Mouse (Mus musculus) embryonic stem cell, embryonic (primary cell): ENCODE results near the gene Dedd2.

Experiments used
- CTCF ChIA-PET, 4 experiments: fragments of 300-600 bp in 2 of 4; fragments of 350-600 bp in 2 of 4; sonication (Branson Sonifier 250); formaldehyde crosslinking; loops; one replicate each; lab custom pipeline; 2022; ENCODE audit warnings: inconsistent platforms in 2 of 4; lab: Charles Lee
- POLR2A ChIA-PET, 4 experiments: fragments of 300-600 bp in 2 of 4; fragments of 350-600 bp in 2 of 4; sonication (Branson Sonifier 250); formaldehyde crosslinking; loops; one replicate each; lab custom pipeline; 2022; ENCODE audit warnings: antibody characterized with exemption in 4 of 4, inconsistent platforms in 1 of 4; lab: Charles Lee

The Dedd2 gene

GRCm38 (mm10) chr7:25217653-25218395 is 2.6 kb downstream of the Dedd2 start:
- POLR2A ChIA-PET, result interaction anchor here in 3 of 4 experiments (0.9 to 11.2 kb wide), 13 partner anchors 9 to 104 kb away, joined by 3 to 160 read pairs (median 5); partner anchors contain the start of genes Cic (in 2 of the 3) and Gsk3a (in 2 of the 3)
- CTCF ChIA-PET, result interaction anchor here in 2 of 4 experiments (0.5 to 1.6 kb wide), 4 partner anchors 30 to 744 kb away, joined by 3 to 4 read pairs (median 3); no protein-coding TSS in a partner anchor

- CTCF ChIA-PET, result interaction anchor here (0.6 to 1.9 kb wide), 12 partner anchors 10 to 188 kb away, joined by 3 to 11 read pairs (median 4); partner anchors contain the start of gene Pafah1b3 (in 1 of the 4)
- POLR2A ChIA-PET, result interaction anchor here in 3 of 4 experiments (0.6 to 2.8 kb wide), 34 partner anchors 9 to 740 kb away, joined by 3 to 25 read pairs (median 3); partner anchors contain the start of genes Cic (in 2 of the 3), Gsk3a (in 2 of the 3) and Pafah1b3 (in 2 of the 3)
These were observed 6.2 kb downstream of the Dedd2 start for GRCm38 (mm10) chr7:25214172-25214571.

- ChIA-PET POLR2A (interaction anchor here in 1 of 4 experiments (0.7 to 2.8 kb wide), 8 partner anchors 9 to 65 kb away, joined by 3 to 25 read pairs (median 6); partner anchors contain the start of gene Gsk3a), CTCF (interaction anchor here in 1 of 4 experiments (0.6 to 1.9 kb wide), 3 partner anchors 9 to 25 kb away, joined by 3 to 11 read pairs (median 5); no protein-coding TSS in a partner anchor)
These were observed 7.3 kb downstream of the Dedd2 start for GRCm38 (mm10) chr7:25213099-25213498.

- ChIA-PET POLR2A (interaction anchor here in 3 of 4 experiments (0.7 to 1.9 kb wide), 6 partner anchors 10 to 115 kb away, joined by 3 to 8 read pairs (median 4); partner anchors contain the start of genes Dedd2 (in 2 of the 3), Zfp526 (in 2 of the 3) and Gsk3a (in 1 of the 3)), CTCF (interaction anchor here in 1 of 4 experiments (1.1 kb wide), 1 partner anchor 104 kb away, joined by 3 read pairs; no protein-coding TSS in a partner anchor)
These were observed 9.9 kb downstream of the Dedd2 start for GRCm38 (mm10) chr7:25210482-25210881.

GRCm38 (mm10) chr7:25209161-25209622 is 11.2 kb downstream of the Dedd2 start:
- POLR2A ChIA-PET, result interaction anchor here (0.8 to 2.1 kb wide), 11 partner anchors 9 to 55 kb away, joined by 3 to 9 read pairs (median 4); partner anchors contain the start of genes Gsk3a (in 1 of the 4), Pou2f2 (in 1 of the 4) and Zfp526 (in 1 of the 4)
- CTCF ChIA-PET, result interaction anchor here in 1 of 4 experiments (1.4 kb wide), 1 partner anchor 124 kb away, joined by 4 read pairs; no protein-coding TSS in a partner anchor

GRCm38 (mm10) chr7:25206094-25206830 is 14.2 kb downstream of the Dedd2 start:
- ChIA-PET POLR2A (interaction anchor here in 3 of 4 experiments (0.5 to 1.6 kb wide), 13 partner anchors 8 to 620 kb away, joined by 3 to 9 read pairs (median 3); partner anchors contain the start of genes Zfp526 (in 2 of the 3), Dedd2 (in 1 of the 3) and Gsk3a (in 1 of the 3)), CTCF (interaction anchor here in 1 of 4 experiments (0.8 to 2.0 kb wide), 2 partner anchors 19 to 111 kb away, joined by 3 to 6 read pairs; partner anchors contain the start of gene Megf8)

- ChIA-PET CTCF (interaction anchor here in 1 of 4 experiments (0.8 to 2.0 kb wide), 2 partner anchors 18 to 112 kb away, joined by 3 to 6 read pairs; partner anchors contain the start of gene Megf8), POLR2A (interaction anchor here in 3 of 4 experiments (0.7 to 1.6 kb wide), 8 partner anchors 9 to 59 kb away, joined by 3 to 6 read pairs (median 3); partner anchors contain the start of genes Zfp526 (in 2 of the 3) and Dedd2 (in 1 of the 3))
These were observed 14.9 kb downstream of the Dedd2 start for GRCm38 (mm10) chr7:25205355-25206093.

- CTCF ChIA-PET, result interaction anchor here in 1 of 4 experiments (0.6 to 2.1 kb wide), 3 partner anchors 16 to 127 kb away, joined by 4 to 6 read pairs (median 6); no protein-coding TSS in a partner anchor
- POLR2A ChIA-PET, result interaction anchor here in 3 of 4 experiments (0.6 to 2.6 kb wide), 14 partner anchors 9 to 174 kb away, joined by 3 to 11 read pairs (median 4); partner anchors contain the start of gene Zfp526 (in 2 of the 3)
These were observed 16.8 kb downstream of the Dedd2 start for GRCm38 (mm10) chr7:25203624-25204023.

- ChIA-PET CTCF (interaction anchor here in 2 of 4 experiments (0.9 to 1.7 kb wide), 2 partner anchors 10 to 41 kb away, joined by 3 to 5 read pairs; no protein-coding TSS in a partner anchor), POLR2A (interaction anchor here in 2 of 4 experiments (0.9 to 2.1 kb wide), 4 partner anchors 10 to 24 kb away, joined by 3 to 9 read pairs (median 4); partner anchors contain the start of genes Dedd2 (in 1 of the 2) and Zfp526 (in 1 of the 2))
These were observed 22.9 kb downstream of the Dedd2 start for GRCm38 (mm10) chr7:25197384-25198018.

- CTCF ChIA-PET, result interaction anchor here in 2 of 4 experiments (0.8 to 1.7 kb wide), 2 partner anchors 8 to 9 kb away, joined by 3 to 5 read pairs; no protein-coding TSS in a partner anchor
- POLR2A ChIA-PET, result interaction anchor here in 2 of 4 experiments (1.0 to 2.1 kb wide), 4 partner anchors 8 to 82 kb away, joined by 3 to 9 read pairs (median 5); no protein-coding TSS in a partner anchor
These were observed 24.3 kb downstream of the Dedd2 start for GRCm38 (mm10) chr7:25196107-25196506.

- ChIA-PET CTCF (interaction anchor here in 2 of 4 experiments (1.0 to 1.2 kb wide), 2 partner anchors 89 to 182 kb away, joined by 3 read pairs; no protein-coding TSS in a partner anchor), POLR2A (interaction anchor here in 3 of 4 experiments (1.0 to 1.7 kb wide), 5 partner anchors 12 to 103 kb away, joined by 3 to 4 read pairs (median 3); partner anchors contain the start of genes Dedd2 (in 1 of the 3), Pafah1b3 (in 1 of the 3) and Zfp526 (in 1 of the 3))
These were observed 25.3 kb downstream of the Dedd2 start for GRCm38 (mm10) chr7:25195148-25195547.

GRCm38 (mm10) chr7:25192110-25192509 is 28.3 kb downstream of the Dedd2 start:
- ChIA-PET POLR2A (interaction anchor here in 3 of 4 experiments (0.6 to 4.2 kb wide), 21 partner anchors 13 to 220 kb away, joined by 3 to 25 read pairs (median 4); partner anchors contain the start of genes Zfp526 (in 2 of the 3), Cic (in 1 of the 3), Gsk3a (in 1 of the 3) and Pafah1b3 (in 1 of the 3)), CTCF (interaction anchor here in 3 of 4 experiments (0.6 to 1.7 kb wide), 6 partner anchors 13 to 124 kb away, joined by 3 to 6 read pairs (median 4); partner anchors contain the start of genes Megf8 (in 1 of the 3), Pou2f2 (in 1 of the 3) and Zfp526 (in 1 of the 3))

- CTCF ChIA-PET, result interaction anchor here in 3 of 4 experiments (0.5 to 1.7 kb wide), 4 partner anchors 11 to 126 kb away, joined by 3 to 6 read pairs (median 4); partner anchors contain the start of gene Megf8 (in 1 of the 3)
- POLR2A ChIA-PET, result interaction anchor here (0.6 to 4.2 kb wide), 10 partner anchors 12 to 717 kb away, joined by 3 to 25 read pairs (median 5); partner anchors contain the start of genes Zfp526 (in 2 of the 4) and Pou2f2 (in 1 of the 4)
These were observed 29.6 kb downstream of the Dedd2 start for GRCm38 (mm10) chr7:25190806-25191205.
